In the genomic region with DNA sequence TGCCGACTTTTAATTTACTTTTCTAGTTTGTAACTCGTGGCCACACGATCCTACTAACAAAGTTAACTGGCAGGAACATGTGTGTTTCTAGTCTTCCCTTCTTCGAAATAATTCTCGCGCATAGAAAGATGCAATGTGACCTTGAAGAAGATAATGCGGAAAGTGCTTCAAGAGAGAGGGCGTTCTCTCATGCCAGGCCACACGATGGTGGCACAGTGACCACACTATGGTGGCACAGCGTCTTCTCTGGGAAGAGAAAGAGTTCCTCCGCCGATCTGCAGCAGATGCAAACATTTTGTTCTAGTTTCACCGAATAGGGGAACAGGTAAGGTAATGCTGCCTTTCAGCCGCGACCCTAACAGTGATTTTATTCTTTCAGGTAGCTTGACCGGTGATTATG, we compare ENCODE assay signal across 8 mouse cellular contexts.
DNase-seq lines count a peak whose midpoint lies in the region; ATAC-seq lines count a peak whose summit lies in the region.

No protein-coding gene starts in this region.

- DNase-seq in kidney, postnatal 36 days = no peak
- no peak for DNase-seq in embryonic facial prominence, embryonic 14.5 days (ENCODE audit: low spot score)
- peak; percentile 63 for DNase-seq in intestine, embryonic 14.5 days (ENCODE audit: low spot score)
- DNase-seq in naive thymus-derived CD4-positive, alpha-beta T cell, adult 2 months (ENCODE audit: low read depth) = peak; percentile 1
- no peak for DNase-seq in gastrocnemius, postnatal 4 days (ENCODE audit: low spot score in 2 of 2)
- no peak for DNase-seq in layer of hippocampus, postnatal 10 days (ENCODE audit: low spot score in 2 of 2)
- DNase-seq in frontal cortex, postnatal 10 days (ENCODE audit: low spot score in 2 of 2) = no peak

- H3K36me3 ChIP-seq in kidney, embryonic 16.5 days (ENCODE audit: insufficient read depth, low read length) = no peaks in the 10 kb centered on the region
- no peaks in the 10 kb centered on the region for H3K36me3 ChIP-seq in embryonic facial prominence, embryonic 14.5 days (ENCODE audit: control insufficient read depth, insufficient read depth, low read length)
- H3K36me3 ChIP-seq in intestine, embryonic 14.5 days (ENCODE audit: control insufficient read depth, insufficient read depth, low read length) = no peaks in the 10 kb centered on the region

- no peak for ATAC-seq in kidney, embryonic 16.5 days (ENCODE audit: low FRiP score, low TSS enrichment)
- no peak for ATAC-seq in embryonic facial prominence, embryonic 14.5 days (ENCODE audit: low read depth)
- ATAC-seq in intestine, embryonic 14.5 days (replicated peaks; ENCODE audit: low FRiP score, low TSS enrichment, low read depth) = no peak

- peak overlapping the region; percentile 55 for H3K4me2 ChIP-seq in kidney, embryonic 16.5 days (replicated peaks; ENCODE audit: low read depth, low read length)
- H3K4me2 ChIP-seq in embryonic facial prominence, embryonic 14.5 days (ENCODE audit: low read depth, low read length) = peak overlapping the region; percentile 73
- H3K4me2 ChIP-seq in intestine, embryonic 14.5 days (ENCODE audit: low read length) = peak overlapping the region; percentile 61

- H3K27me3 ChIP-seq in kidney, embryonic 16.5 days (ENCODE audit: insufficient read depth, low read length) = no peaks in the 10 kb centered on the region; the same call in 1 of the 2 replicates
- no peaks in the 10 kb centered on the region for H3K27me3 ChIP-seq in embryonic facial prominence, embryonic 14.5 days (replicated peaks; ENCODE audit: control insufficient read depth, insufficient read depth, low read length)
- H3K27me3 ChIP-seq in intestine, embryonic 14.5 days (replicated peaks; ENCODE audit: control insufficient read depth, insufficient read depth, low read length) = no peaks in the 10 kb centered on the region

- peak overlapping the region; percentile 34 for H3K4me3 ChIP-seq in kidney, embryonic 16.5 days (ENCODE audit: low read length)
- H3K4me3 ChIP-seq in embryonic facial prominence, embryonic 14.5 days (ENCODE audit: low read depth, low read length) = peak overlapping the region; percentile 36
- H3K4me3 ChIP-seq in intestine, embryonic 14.5 days (ENCODE audit: low read depth, low read length) = peak overlapping the region; percentile 28

- no peaks in the 10 kb centered on the region for H3K9me3 ChIP-seq in kidney, embryonic 16.5 days (ENCODE audit: low read length)
- no peaks in the 10 kb centered on the region for H3K9me3 ChIP-seq in embryonic facial prominence, embryonic 14.5 days (ENCODE audit: control insufficient read depth, low read length)
- H3K9me3 ChIP-seq in intestine, embryonic 14.5 days (ENCODE audit: control insufficient read depth, low read length) = no peaks in the 10 kb centered on the region

- no peak overlapping the region for H3K27ac ChIP-seq in kidney, embryonic 16.5 days (ENCODE audit: low read length)
- no peak overlapping the region for H3K27ac ChIP-seq in embryonic facial prominence, embryonic 14.5 days (replicated peaks; ENCODE audit: low read depth, low read length)
- H3K27ac ChIP-seq in intestine, embryonic 14.5 days (ENCODE audit: low read depth) = no peak overlapping the region

- H3K4me1 ChIP-seq in kidney, embryonic 16.5 days (ENCODE audit: insufficient read depth, low read length) = no peaks in the 10 kb centered on the region
- H3K4me1 ChIP-seq in embryonic facial prominence, embryonic 14.5 days (ENCODE audit: control insufficient read depth, insufficient read depth, low read length) = no peaks in the 10 kb centered on the region
- no peaks in the 10 kb centered on the region for H3K4me1 ChIP-seq in intestine, embryonic 14.5 days (replicated peaks; ENCODE audit: control insufficient read depth, insufficient read depth, low read length)

- peak overlapping the region; percentile 33; the same call in 1 of the 2 replicates for H3K9ac ChIP-seq in kidney, embryonic 16.5 days (replicated peaks; ENCODE audit: low read length)
- no peak overlapping the region for H3K9ac ChIP-seq in embryonic facial prominence, embryonic 14.5 days (ENCODE audit: low read depth, low read length)
- H3K9ac ChIP-seq in intestine, embryonic 14.5 days (ENCODE audit: low read length) = no peak overlapping the region

- WGBS in kidney, embryonic 16.5 days = 48% methylated on average over 16 of the region's 16 CpGs
- 43% methylated on average over 16 of the region's 16 CpGs for WGBS in embryonic facial prominence, embryonic 14.5 days
- 48% methylated on average over 16 of the region's 16 CpGs for WGBS in intestine, embryonic 14.5 days

Comparison
In these comparisons a context has a peak if more than half of its experiments do, and no peak if none do; other contexts are left out.
1. DNase-seq: peak in intestine, embryonic 14.5 days (single experiment) and naive thymus-derived CD4-positive, alpha-beta T cell, adult 2 months (single experiment); none in kidney, postnatal 36 days (0 of 2), embryonic facial prominence, embryonic 14.5 days (single experiment), gastrocnemius, postnatal 4 days (0 of 2), layer of hippocampus, postnatal 10 days (0 of 2) and frontal cortex, postnatal 10 days (0 of 2).
2. Peak in every context shown above with its lines, with median percentiles within 50 percentile points of each other: H3K4me2 ChIP-seq and H3K4me3 ChIP-seq.